Mouse (Mus musculus) c-Kit-negative CD71-positive TER-119-positive erythroid progenitor cells, embryonic 14.5 days (primary cell): ENCODE data around the gene Cblc.

Experiments used
- DNase-seq: peaks from one replicate; pipeline ENCODE4 v3.0.0-alpha.2; 2013; ENCODE audit warnings: low read depth, low spot score

Cblc gene

DNA sequence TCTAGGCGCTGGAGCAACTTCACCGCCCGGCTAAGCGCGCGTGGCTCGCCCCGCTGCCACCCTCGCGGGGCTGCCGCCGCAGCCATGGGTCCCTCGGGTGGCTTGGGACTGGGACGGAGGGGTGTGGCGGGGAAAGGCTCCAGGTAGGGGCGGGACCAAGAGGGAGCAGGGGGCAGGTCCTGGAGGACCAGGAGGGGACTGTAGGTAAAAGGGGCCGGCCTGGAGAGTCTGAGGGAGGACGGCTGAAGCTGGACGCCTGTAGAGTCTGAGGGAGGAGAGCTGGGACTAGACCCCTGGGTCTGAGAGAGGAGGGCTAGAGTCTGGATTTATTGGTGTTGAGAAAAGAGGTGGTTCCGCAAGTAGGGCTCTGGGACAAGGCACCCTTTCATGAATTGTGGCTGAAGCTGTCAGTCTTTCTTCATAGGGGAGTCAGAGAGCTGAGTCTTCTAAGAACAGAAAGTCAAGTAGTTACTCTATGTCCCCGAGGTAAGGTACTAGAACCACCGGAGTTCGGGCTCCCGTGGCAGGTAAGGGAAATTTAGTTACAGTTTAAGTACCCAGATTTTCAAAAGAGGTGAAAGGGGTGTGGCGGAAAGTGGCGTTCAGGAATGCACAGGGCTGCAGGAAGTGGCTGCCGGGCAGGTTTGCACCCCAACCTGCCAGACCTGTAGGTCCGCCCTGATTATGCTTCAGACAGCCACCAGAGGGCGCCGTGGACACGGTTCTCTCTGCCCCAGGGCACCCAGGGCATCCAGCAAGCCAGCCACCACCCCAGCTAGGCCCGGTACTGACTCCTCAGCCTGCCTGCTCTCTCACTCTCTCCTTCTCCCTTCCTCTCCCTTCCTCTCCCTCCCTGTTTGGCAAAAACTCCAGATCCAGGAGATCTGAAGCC lies at the start of gene Cblc:
TSS of gene Cblc (minus strand) at position 113 of the 892 bp plus-strand sequence.
- DNase-seq: no peak

DNA sequence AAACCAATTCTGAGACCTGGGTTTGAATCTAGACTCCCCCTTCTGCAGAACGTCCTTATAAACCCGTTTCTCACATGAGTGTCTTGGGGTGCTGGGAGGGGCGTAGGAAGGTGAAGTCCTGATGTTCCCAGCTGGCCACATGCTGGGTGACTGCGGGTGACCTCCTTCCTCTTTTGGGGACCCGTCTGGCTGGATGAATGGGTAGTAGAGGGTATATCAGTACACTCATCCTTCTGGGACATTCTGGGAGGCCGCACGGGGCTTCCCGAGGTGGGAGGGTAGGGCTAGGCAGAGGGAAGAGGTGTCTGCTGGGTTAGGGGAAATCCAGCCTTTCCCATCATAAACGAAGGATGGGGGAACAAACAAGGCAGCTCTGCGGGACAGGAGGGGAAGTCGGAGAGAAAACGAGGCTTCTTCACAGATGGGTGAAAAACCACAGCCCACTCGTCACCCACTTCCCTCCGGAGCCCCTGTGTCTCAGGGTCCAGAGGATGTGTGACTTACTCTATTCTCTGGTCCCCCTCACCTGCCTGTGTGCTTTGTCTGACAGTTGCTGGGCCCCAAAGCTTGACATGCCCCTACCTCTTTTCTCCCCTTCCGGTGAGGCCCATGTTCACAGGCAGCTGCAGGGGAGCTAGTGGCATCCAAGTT lies 48.0 kb upstream of the Cblc start:
- DNase-seq: no peak

DNA sequence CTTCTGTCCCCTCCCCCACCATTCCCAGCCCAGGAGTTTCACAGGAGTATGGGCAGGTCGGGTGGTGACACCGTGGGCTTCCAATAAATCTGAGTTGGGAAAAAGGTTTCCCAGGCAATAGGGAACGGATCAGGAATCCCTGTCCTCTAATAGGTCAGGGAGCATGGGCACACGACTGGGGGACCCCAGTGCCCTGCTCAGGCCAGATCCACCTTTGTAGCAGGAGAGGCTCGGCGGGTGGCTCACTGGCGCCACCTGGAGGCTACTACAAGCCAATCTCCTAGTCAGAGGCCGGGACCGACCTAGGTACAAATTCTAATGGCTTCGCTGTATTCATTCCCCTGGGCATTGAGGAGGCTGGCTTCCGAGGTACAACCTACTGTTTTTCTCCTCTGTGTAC lies 47.0 kb upstream of the Cblc start:
- DNase-seq: no peak

DNA sequence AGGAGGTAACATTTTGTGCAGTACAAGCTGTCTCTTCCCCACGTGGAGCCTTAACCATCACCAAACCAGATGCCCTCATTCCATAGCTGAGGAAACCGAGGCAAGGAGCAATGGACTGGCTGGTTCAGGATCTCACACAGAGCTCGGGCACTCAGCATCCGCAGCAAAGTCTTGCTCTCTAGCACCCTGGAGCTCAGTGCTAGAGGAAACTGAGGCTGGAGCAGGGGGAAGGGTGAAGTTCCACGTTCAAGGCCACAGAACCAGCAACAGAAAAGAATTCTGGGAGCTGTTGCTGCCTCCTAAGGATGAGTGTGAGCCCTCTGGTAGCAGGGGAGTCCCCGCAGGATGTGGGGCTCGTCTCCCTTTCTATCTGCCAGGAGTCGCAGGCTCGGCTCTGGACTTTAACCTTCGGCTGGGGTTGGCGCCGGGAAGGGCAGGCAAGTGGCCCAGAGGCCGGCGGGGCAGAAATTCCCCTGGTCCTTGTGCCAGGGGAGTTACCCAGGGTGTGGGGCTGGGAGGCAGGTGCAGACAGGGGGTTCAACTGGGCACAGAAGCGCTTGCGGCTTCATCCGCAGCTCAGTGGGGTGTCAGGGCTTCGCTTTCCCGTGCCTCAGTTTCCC lies 46.4 kb upstream of the Cblc start:
- no peak for DNase-seq

DNA sequence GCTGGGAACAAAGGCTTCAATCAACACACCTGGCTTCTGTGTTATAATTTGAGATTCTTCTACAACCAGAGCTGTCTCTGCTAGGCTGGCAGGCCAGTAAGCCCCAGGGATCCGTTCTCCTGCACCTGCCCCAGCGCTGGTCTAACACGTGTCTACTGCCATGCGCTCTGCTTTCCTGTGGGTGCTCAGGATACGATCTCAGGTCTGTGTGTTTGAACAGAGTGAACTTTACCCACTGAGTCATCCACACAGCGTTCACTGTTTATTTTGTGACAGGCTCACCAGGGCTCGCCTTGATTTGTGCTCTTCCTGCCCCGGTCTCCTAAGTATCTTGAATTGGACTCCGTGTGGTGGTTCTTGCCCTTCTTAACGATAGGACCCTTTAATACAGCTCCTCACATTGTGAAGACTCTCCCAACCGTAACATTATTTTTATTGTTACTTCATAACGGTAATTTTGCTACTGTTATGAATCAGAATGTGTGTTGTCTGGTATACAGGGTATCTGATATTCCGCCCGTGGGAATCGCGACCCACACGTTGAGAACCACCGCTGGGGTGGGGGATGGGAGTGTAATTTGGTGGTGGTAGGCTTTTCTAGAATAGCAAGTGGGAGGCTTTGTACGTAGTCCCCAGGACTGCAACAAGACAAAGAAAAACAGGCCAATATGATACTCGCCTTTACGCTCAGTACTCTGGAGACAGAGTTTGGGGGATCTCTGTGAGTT lies 45.2 kb upstream of the Cblc start:
- DNase-seq: no peak

DNA sequence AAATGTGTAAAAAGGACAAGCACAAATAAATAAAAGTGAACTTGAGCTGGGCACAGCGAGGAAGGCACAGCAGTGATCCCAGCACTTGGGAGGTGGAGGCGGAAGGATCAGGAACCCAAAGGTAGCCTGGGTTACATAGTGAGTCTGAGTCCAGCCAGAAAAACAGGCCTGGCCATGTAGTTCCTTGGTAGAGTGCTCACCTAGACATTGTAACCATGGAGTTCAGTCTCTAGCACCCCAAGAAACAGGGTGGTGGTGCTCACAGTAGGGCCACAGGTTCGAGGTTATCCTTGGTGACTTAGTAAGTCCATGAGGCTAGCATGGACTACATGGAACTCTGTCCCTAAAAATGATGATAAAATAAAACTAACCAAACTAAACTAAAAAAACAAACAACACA lies 44.3 kb upstream of the Cblc start:
- DNase-seq: no peak

DNA sequence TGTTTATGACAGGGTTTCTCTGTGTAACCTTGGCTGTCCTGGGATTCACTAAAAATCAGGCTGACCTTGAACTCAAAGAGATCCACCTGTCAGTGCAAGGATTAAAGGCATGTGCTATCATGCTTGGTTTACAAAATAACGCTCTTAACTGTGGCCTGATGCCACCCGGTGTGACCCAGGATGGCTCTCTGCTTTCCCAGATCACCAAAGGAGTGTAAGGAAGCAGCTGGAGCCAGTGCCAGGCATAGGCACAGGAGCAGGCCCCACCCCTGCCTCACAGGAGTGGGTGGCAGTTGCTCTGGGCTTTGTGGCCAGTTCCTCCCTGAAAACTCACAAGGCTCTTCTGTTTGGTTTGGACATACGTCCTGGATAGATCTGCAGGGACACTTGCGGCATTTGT lies 43.8 kb upstream of the Cblc start:
- DNase-seq: no peak

DNA sequence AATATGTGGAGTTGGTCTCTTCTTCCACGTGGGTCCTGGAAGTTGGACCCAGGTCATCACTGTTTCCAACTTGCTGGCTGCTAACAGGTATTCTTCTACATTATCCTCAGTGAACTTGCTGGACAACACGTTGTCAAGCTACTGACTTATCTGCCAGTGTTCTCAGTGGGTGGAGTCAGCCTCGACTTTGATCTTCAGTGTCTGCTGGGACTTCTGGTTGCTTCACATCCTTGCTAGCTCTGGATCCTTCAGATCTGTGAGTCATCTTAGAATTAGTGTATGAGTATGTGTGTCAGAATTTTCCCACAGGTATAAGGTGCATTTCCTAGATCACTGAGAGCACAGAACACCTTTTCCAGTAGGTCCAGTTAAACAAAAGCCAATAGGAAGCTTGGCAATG lies 40.2 kb upstream of the Cblc start:
- no peak for DNase-seq

DNA sequence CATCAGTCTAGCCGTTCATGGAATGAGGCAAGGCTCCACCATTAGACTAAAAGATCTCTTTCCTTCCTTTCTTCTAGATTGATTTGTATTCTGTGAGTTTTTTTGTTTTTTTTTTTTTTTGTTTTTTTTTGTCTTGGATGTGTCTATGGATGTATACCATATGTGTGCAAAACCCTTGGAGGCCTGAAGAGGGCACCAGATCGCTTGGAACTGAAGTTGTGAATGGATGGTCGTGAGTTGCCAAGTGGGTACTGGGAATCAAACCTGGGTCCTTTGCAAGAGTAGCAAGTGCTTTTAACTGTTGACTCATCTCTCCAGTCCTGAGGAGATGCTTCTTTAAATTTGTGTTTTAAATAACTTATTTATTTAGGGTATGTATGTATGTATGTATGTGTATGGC lies 37.4 kb upstream of the Cblc start:
- DNase-seq: no peak

DNA sequence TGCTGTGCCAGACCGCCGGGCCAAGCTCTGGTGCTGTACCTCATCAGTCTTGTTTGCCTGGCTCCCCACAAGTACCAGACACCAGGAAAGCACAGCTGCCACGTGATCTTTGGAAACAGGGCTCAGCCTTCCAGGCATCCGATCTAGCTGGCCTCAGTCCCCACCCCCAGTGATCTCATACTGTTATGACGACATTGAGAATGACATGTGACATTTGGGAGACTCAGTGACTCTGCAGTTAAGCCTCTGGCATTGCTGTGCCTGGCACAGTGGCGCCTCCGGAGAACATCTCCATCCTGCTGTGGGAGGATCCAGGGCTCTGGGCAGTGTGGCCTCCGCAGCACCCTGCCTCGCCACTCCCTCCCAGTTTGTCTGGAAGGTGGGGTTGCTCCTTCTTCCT lies 35.2 kb upstream of the Cblc start:
- no peak for DNase-seq

DNA sequence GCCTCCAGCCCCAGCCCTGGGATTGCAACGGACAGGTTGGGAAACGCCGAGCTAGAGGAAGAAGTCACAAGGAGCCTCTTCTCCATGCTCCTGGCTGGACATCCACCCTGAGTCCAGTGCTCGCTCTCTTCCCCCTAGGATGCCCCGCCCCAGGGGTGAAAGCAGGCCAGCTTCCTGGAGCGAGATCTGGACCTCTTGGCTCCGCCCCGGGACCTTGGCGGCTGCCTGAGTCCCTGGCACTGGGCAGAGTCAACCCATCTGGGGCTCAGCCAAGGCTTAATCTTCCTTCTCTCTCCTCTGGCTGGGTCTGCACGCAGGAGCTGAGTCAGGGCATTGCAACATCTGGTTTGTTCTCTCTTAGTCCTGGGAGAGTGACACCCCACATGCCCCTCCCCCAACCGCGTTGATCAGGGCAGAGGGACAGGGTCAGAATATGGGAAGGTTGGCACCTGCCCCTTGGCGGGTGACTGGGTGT lies 34.1 kb upstream of the Cblc start:
- no peak for DNase-seq

DNA sequence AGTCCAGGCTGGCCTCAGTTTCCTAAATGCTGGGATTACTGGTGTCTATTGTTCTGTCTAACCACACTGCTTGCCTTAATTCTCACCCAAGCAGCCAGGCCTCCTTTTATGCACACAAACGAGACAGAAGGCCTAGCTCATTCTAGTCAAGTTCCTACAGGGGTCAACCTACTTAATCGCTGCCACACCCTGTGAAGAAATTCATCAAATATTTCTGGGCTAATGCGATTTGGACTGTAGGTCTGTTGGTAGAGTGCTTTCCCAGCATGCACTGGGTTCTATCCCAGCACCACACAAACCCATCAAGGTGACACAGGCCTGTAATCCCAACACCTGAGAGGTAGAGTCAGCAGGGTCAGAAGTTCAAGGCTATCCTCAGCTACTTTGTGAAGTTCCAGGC lies 33.1 kb upstream of the Cblc start:
- no peak for DNase-seq

DNA sequence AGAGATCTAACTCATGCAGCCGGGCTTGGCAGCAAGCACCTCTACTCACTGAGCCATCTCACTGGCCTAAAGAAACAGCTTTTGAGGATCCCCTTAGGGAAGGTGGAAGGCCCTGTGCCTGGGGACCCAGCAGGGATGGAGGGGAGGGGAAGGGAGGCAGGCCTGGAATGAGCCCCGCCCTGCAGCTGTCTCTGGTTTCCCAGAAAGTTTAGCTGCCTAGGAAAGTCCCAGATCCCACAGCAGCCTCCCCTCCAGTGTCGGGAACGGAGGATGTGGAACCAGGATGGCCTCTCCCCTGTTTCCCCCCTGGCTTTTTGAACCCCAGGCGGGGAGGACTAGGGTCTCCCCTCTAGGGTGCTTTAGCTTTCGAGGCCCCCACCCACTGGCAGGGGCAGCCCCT lies 30.1 kb upstream of the Cblc start:
- DNase-seq: no peak

DNA sequence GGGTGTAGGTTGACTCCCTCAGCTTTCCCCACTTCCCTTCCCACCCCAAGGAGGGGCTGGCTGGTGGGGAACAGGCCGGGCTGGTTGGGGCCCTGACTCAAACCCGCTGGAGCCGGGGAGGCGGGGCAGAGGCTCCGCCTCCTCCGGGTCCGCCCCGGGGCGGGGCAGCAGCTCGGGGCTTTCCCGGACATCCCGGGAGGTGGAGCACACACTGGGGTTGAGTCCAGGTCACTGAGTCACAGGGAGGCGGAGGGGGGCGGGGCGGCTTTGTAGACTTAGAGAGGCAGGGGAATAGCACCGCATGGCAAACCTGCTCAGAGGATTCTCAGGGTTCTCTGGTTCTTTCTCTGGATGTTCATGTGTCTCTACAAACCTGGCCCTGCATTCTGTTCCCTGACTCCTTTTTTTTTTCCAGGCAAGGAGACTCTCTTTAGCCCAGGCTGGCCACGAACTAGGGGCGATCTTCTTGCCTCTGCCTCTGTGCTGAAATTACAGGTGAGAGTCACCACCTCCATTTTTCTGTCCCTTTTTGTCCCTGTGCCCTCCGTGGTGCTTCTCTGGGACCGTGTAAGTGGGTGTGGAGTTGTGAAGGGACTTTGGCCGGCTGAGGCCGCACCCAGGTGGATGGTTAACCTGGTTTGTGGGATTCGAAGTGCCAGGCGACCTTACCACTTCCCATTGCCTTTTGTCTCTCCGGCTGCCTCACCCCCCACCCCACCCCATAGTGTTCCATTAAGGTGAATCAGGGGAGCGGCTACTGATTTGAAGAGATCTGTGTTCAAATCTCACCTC lies 27.8 kb upstream of the Cblc start:
- DNase-seq: no peak

DNA sequence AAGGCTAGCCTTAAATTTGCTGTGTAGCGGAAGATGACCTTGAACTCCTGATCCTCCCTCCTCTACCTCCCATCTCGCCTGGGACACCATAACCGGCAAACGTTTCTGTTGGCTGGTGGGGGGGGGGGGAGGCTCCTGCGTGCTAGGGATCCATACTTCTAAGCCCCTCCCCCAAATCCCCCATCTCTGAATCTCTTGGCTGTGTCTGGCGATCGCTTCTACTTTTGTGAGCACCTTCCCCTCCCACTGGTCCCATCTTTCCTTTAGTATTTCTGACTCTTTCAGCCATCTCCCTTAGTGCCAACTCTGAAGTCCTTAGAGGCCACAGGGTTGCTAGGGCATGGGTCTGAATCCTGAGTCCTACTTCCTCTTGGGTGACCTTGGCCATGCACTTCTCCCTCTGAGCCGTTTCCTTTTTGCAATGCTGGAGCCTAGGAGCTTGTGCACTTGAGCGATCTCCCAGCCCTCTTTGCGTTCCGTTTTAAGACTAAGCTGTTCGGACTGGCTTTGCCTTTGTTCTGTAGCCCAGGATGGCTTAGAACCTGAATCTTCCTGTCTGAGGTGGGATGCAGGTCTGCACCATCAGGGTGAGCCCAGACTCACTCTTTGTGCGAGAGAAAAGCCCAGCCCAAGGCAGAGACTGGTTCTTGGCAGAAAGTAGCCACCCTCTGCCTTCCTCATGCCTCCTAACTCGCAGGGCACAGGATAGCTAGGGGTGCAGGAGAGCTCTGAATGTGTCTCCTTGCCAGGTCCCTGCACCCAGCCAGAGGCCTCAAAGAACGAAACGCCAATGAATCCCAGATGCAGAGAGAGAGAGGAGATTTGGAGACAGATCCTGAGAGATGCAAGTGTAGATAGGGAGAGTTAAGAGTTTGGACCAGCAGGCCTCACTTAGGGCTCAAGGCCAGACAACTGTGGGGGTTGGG lies 26.9 kb upstream of the Cblc start:
- no peak for DNase-seq

DNA sequence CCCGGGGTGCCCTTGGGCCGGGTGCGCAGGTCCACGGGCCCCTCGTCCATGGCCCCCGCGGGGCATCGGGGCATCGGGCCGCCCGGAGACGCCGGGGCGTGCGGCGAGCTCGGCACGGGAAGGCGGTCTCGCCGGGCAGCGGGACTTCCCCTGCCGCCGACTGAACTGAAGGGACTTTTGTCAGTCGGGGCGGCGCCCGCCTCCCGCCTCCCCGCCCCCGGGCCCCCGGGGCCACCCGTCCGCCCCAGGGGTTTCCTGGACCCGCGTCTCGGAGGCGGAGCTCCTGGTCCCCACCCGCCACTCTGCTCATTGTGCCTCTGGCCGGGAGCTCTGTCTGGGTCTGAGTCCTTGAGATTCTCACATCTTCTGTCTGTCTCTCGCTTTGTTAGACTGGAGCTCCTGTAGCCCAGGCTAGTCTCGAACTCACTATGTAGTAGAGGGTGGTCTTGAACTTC lies 26.0 kb upstream of the Cblc start, which contains the start of gene Bcl3:
TSS of gene Bcl3 (minus strand) at position 167 of the 455 bp plus-strand sequence.
- no peak for DNase-seq

DNA sequence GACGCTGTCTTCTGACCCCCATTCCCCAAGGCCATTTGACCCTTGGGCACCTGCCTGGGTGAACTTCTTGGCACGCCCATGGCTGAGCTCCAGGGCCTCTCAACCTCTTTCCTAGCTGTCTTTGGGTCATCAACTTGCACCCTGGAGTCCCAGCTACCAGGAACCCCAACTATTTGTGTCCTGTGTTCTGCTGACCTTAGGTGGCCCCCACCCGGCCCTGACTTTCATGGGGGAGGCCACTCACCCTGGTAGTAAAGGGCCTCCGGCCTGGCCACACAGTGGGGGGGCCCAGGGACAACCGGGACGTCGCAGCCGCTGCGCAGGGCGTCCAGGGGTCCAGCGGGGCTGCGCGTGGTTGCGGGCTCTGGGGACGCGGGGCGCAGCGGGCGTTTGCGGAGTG lies 25.6 kb upstream of the Cblc start:
- DNase-seq: no peak

DNA sequence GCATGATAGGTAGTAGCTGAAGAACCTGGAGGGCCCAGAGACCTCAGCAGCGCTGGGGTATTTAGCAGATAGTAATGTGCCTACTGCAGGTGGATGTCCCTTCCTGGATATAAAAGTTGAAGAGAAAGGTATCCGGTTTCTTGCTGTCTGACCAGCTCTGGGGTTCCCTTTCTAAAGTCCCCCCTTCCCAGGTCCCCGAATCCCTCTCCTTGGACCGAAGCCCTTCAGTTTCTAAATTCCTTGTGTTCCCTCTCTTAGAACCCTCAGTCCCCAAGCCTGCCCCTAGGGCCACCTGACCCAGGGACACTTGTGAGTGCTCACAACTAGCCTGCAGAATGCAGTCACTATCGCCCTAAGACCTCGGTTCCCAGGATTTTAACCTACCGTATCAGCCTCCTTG lies 25.0 kb upstream of the Cblc start:
- no peak for DNase-seq

DNA sequence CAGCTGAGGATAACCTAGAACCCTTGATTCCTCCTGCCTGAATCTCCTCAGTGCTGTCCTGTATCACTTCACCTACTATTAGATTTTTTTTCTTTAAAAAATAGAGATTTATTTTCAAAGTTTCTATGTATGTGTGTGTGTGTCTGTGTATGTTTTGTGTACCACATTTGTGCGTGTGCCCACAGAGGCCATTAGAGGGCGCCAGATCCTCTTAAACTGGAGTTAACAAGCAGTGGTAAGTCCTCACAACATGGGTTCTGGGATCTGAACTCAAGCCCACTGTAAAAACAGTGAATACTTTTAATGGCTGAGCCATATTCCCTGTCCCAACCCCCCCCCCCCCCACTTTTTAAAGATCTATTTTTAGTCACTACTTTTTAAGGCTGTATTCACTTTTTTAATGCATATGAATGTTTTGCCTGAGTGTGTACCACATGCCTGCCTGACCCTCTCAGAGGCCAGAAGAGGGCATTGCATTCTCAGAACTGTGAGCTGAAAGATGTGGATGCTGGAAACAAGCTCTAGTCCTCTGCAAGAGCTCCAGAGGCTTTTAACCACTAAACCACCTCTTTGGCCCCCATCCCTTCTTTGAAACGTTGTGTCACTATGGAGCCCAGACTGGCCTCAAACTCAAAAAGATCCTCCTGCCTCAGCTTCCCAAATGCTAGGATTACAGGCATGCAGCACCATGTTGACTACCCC lies 23.9 kb upstream of the Cblc start:
- DNase-seq: no peak
